Mouse (Mus musculus) liver, embryonic 16.5 days (tissue): ENCODE data around the gene Gm5039. TPM values are rescaled to one million over a fixed set of nuclear protein-coding genes. Genes with fewer than 3 reads are reported as not detected.
A peak's percentile ranks its signal among the peaks of the same experiment; 100 is the strongest.
"Not testable (repeated sequence)": the region's sequence is repeated elsewhere in the genome, so short reads cannot be mapped to it uniquely, and the experiment has no call there.

Experiments used
- ATAC-seq: fragments of 200-750 bp; cut with Nextera tagmentation; 2 replicates; pipeline ENCODE4 v1.8.0; 2017; ENCODE audit warnings: low read depth, mild to moderate bottlenecking, moderate number of reproducible peaks, moderate library complexity
- H3K27ac ChIP-seq: fragments of 300-500 bp; sonication (generic); 2 replicates; pipeline ENCODE4 v1.5.1; 2014; ENCODE audit warnings: mild to moderate bottlenecking, low read length
- H3K27me3 ChIP-seq: fragments of 300-500 bp; sonication (generic); 2 replicates; pipeline ENCODE4 v1.6.1; 2014; ENCODE audit warnings: low read depth, low read length, mixed read lengths; ENCODE audit not compliant: control insufficient read depth, insufficient read depth
- H3K36me3 ChIP-seq: fragments of 300-500 bp; sonication (generic); 2 replicates; pipeline ENCODE4 v1.6.1; 2014; ENCODE audit warnings: mild to moderate bottlenecking; ENCODE audit not compliant: control insufficient read depth, insufficient read depth
- H3K4me1 ChIP-seq: fragments of 300-500 bp; sonication (generic); 2 replicates; pipeline ENCODE4 v1.6.1; 2014; ENCODE audit warnings: low read depth, low read length, mixed read lengths; ENCODE audit not compliant: control insufficient read depth
- H3K4me2 ChIP-seq: fragments of 300-500 bp; sonication (generic); 2 replicates; pipeline ENCODE4 v1.6.1; 2014; ENCODE audit warnings: low read depth, low read length, mixed read lengths
- H3K4me3 ChIP-seq: fragments of 300-500 bp; sonication (generic); 2 replicates; pipeline ENCODE4 v1.5.1; 2014; ENCODE audit warnings: low read depth, mild to moderate bottlenecking, low read length
- H3K9ac ChIP-seq: fragments of 300-500 bp; sonication (generic); 2 replicates; pipeline ENCODE4 v1.6.1; 2014; ENCODE audit warnings: low read depth, low read length
- H3K9me3 ChIP-seq: fragments of 300-500 bp; sonication (generic); replicated peaks from 2 replicates; pipeline ENCODE4 v1.6.1; 2016; ENCODE audit warnings: low read length; ENCODE audit not compliant: control insufficient read depth
- WGBS: fragments of 180-500 bp; shearing (Covaris S2); extraction: QIAGEN DNeasy Blood & Tissue Kit; methylation state at CpG from one replicate; pipeline ENCODE4 v1.1.7; 2014; ENCODE audit not compliant: insufficient replicate concordance; 5-methylcytosine and 5-hydroxymethylcytosine counted together
- polyA plus RNA-seq: library from polyadenylated mRNA; unstranded; fragments of >200 nt; fragmentation: Nextera tagmentation; extraction: Ambion mirVana; gene quantifications from 2 replicates; pipeline ENCODE4 v1.2.1, GENCODE M21; 2015

Gene Gm5039
- not detected in 2 replicates for polyA plus RNA-seq

GRCm38 (mm10) chr12:88323926-88324325 lies at the start of gene Gm5039:
Gene Gm5039, minus strand, starts transcription at chr12:88324026.
- 74% methylated on average over 2 of the region's 2 CpGs for WGBS
- not testable (repeated sequence) for H3K27ac ChIP-seq, H3K9ac ChIP-seq, H3K4me1 ChIP-seq, H3K36me3 ChIP-seq, H3K27me3 ChIP-seq, H3K9me3 ChIP-seq, H3K4me3 ChIP-seq, ATAC-seq, H3K4me2 ChIP-seq

- no peak for ATAC-seq
Observed at GRCm38 (mm10) chr12:88372018-88372417, 48.2 kb upstream of the Gm5039 start.

GRCm38 (mm10) chr12:88370321-88370720 lies 46.5 kb upstream of the Gm5039 start:
- ATAC-seq, H3K27ac ChIP-seq, H3K9me3 ChIP-seq, H3K36me3 ChIP-seq, H3K27me3 ChIP-seq, H3K4me3 ChIP-seq, H3K4me1 ChIP-seq, H3K9ac ChIP-seq, H3K4me2 ChIP-seq: not testable (repeated sequence)
- WGBS = 13% methylated on average over 1 of the region's 1 CpGs

More at GRCm38 (mm10) chr12:88372018-88372417, 48.2 kb upstream of the Gm5039 start:
- Histone ChIP-seq H3K27ac (no peak overlapping the region), H3K4me2 (no peak overlapping the region), H3K4me3 (no peak overlapping the region), H3K27me3 (no peaks in the 10 kb centered on the region), H3K9ac (no peak overlapping the region), H3K36me3 (no peaks in the 10 kb centered on the region), H3K4me1 (no peaks in the 10 kb centered on the region), H3K9me3 (no peaks in the 10 kb centered on the region)
- WGBS = 67% methylated on average over 5 of the region's 5 CpGs

GRCm38 (mm10) chr12:88369690-88370089 lies 45.9 kb upstream of the Gm5039 start:
- H3K27ac ChIP-seq, H3K27me3 ChIP-seq, H3K4me3 ChIP-seq, H3K4me1 ChIP-seq, H3K36me3 ChIP-seq, H3K9ac ChIP-seq, H3K9me3 ChIP-seq, H3K4me2 ChIP-seq: not testable (repeated sequence)
- 30% methylated on average over 4 of the region's 4 CpGs for WGBS
- peak; percentile 62 for ATAC-seq

GRCm38 (mm10) chr12:88368618-88369017 lies 44.8 kb upstream of the Gm5039 start:
- no peaks in the 10 kb centered on the region for H3K36me3 ChIP-seq
- H3K4me2 ChIP-seq = no peak overlapping the region
- no peaks in the 10 kb centered on the region for H3K9me3 ChIP-seq
- no peak for ATAC-seq
- no peak overlapping the region for H3K27ac ChIP-seq
- no peaks in the 10 kb centered on the region for H3K4me1 ChIP-seq
- H3K4me3 ChIP-seq = no peak overlapping the region
- no peak overlapping the region for H3K9ac ChIP-seq
- 56% methylated on average over 4 of the region's 4 CpGs for WGBS
- no peaks in the 10 kb centered on the region for H3K27me3 ChIP-seq

GRCm38 (mm10) chr12:88367673-88368072 lies 43.8 kb upstream of the Gm5039 start:
- Histone ChIP-seq H3K9ac (no peak overlapping the region), H3K36me3 (no peaks in the 10 kb centered on the region), H3K4me2 (no peak overlapping the region), H3K9me3 (no peaks in the 10 kb centered on the region), H3K27me3 (no peaks in the 10 kb centered on the region), H3K4me3 (no peak overlapping the region), H3K4me1 (no peaks in the 10 kb centered on the region), H3K27ac (no peak overlapping the region)
- ATAC-seq = no peak
- 46% methylated on average over 4 of the region's 4 CpGs for WGBS

- Histone ChIP-seq H3K4me1 (no peaks in the 10 kb centered on the region; the same call in 1 of the 2 replicates), H3K9ac (peak overlapping the region; percentile 58), H3K27ac (no peak overlapping the region), H3K36me3 (no peaks in the 10 kb centered on the region), H3K4me2 (peak overlapping the region; percentile 73), H3K27me3 (no peaks in the 10 kb centered on the region), H3K9me3 (no peaks in the 10 kb centered on the region), H3K4me3 (peak overlapping the region; percentile 69)
- WGBS = 28% methylated on average over 9 of the region's 9 CpGs
- ATAC-seq = no peak
Observed at GRCm38 (mm10) chr12:88361120-88361445, 37.3 kb upstream of the Gm5039 start.

GRCm38 (mm10) chr12:88360441-88361119 lies 36.8 kb upstream of the Gm5039 start, which contains the start of gene Adck1:
Gene Adck1, plus strand, starts transcription at chr12:88360554.
- H3K9ac ChIP-seq = peak within 1 kb of the TSS; percentile 58
- H3K27ac ChIP-seq = peak within 1 kb of the TSS; percentile 64
- peak within 1 kb of the TSS; percentile 73 for H3K4me2 ChIP-seq
- ATAC-seq = peak; percentile 96
- no peaks in the 10 kb centered on the region; the same call in 1 of the 2 replicates for H3K4me1 ChIP-seq
- H3K27me3 ChIP-seq = no peaks in the 10 kb centered on the region
- no peaks in the 10 kb centered on the region for H3K36me3 ChIP-seq
- H3K4me3 ChIP-seq = peak within 1 kb of the TSS; percentile 69
- WGBS = under 1% methylated on average over 38 of the region's 38 CpGs
- no peaks in the 10 kb centered on the region for H3K9me3 ChIP-seq

GRCm38 (mm10) chr12:88354182-88354702 lies 30.4 kb upstream of the Gm5039 start:
- no peak for ATAC-seq
- 0 out of 2 replicates have a peak overlapping the region, but pooled peaks have one; percentile 27 for H3K4me2 ChIP-seq
- no peaks in the 10 kb centered on the region for H3K4me1 ChIP-seq
- H3K36me3 ChIP-seq = no peaks in the 10 kb centered on the region
- 23% methylated on average over 41 of the region's 41 CpGs for whole genome bisulfite sequencing
- no peak overlapping the region for H3K9ac ChIP-seq
- H3K9me3 ChIP-seq = no peaks in the 10 kb centered on the region
- no peak overlapping the region for H3K27ac ChIP-seq
- peak overlapping the region; percentile 19; the same call in 1 of the 2 replicates for H3K4me3 ChIP-seq
- H3K27me3 ChIP-seq = peaks cover 3% of the 10 kb centered on the region; the same call in 1 of the 2 replicates
